Mouse (Mus musculus) adrenal gland, postnatal 36 days (tissue): ENCODE measurements at regions not wholly inside any gene's neighbourhood (a gene's known extent, or its start where the extent isn't known, plus 50 kb on each side); places are given as distances from the start of the nearest gene placed in this dataset.

Experiments used
- DNase-seq, 2 experiments: peaks; one replicate each; pipeline ENCODE4 v3.0.0; 2021; ENCODE audit warnings: mixed read lengths in 1 of 2

GRCm38 (mm10) chr3:128120647-128121440 is 224.7 kb upstream of the Fam241a start:
- no peak for DNase-seq

GRCm38 (mm10) chr3:128113209-128113608 is 217.1 kb upstream of the Fam241a start:
- no peak for DNase-seq

GRCm38 (mm10) chr3:128110406-128110805 is 214.3 kb upstream of the Fam241a start:
- DNase-seq = no peak

- DNase-seq = no peak
These were observed 208.4 kb upstream of the Fam241a start for GRCm38 (mm10) chr3:128104516-128104915.

GRCm38 (mm10) chr3:128093046-128093445 is 196.9 kb upstream of the Fam241a start:
- no peak for DNase-seq

GRCm38 (mm10) chr3:128088207-128088606 is 192.1 kb upstream of the Fam241a start:
- peak; percentile 13 to 18 for DNase-seq

GRCm38 (mm10) chr3:128087163-128087562 is 191.0 kb upstream of the Fam241a start:
- no peak for DNase-seq

- no peak for DNase-seq
These were observed 186.3 kb upstream of the Fam241a start for GRCm38 (mm10) chr3:128082463-128082862.

- no peak for DNase-seq
These were observed 185.3 kb upstream of the Fam241a start for GRCm38 (mm10) chr3:128081430-128081829.

GRCm38 (mm10) chr3:128067861-128068260 is 171.7 kb upstream of the Fam241a start:
- DNase-seq = no peak

- DNase-seq = no peak
These were observed 157.9 kb upstream of the Fam241a start for GRCm38 (mm10) chr3:128054031-128054430.

GRCm38 (mm10) chr3:128043709-128044108 is 147.6 kb upstream of the Fam241a start:
- DNase-seq = no peak

GRCm38 (mm10) chr3:128040407-128041115 is 144.4 kb upstream of the Fam241a start:
- no peak for DNase-seq

- no peak for DNase-seq
These were observed 143.1 kb upstream of the Fam241a start for GRCm38 (mm10) chr3:128039185-128039584.

- no peak for DNase-seq
These were observed 140.4 kb upstream of the Fam241a start for GRCm38 (mm10) chr3:128036538-128036937.

- DNase-seq = no peak
These were observed 134.2 kb upstream of the Fam241a start for GRCm38 (mm10) chr3:128030352-128030751.

GRCm38 (mm10) chr3:128029565-128029915 is 133.4 kb upstream of the Fam241a start:
- no peak for DNase-seq

- DNase-seq = no peak
These were observed 132.9 kb upstream of the Fam241a start for GRCm38 (mm10) chr3:128028856-128029564.

- DNase-seq = no peak
These were observed 128.7 kb upstream of the Fam241a start for GRCm38 (mm10) chr3:128024856-128025255.

- no peak for DNase-seq
These were observed 118.8 kb upstream of the Fam241a start for GRCm38 (mm10) chr3:128014909-128015308.

GRCm38 (mm10) chr3:128002905-128003641 is 106.9 kb upstream of the Fam241a start:
- DNase-seq = no peak

GRCm38 (mm10) chr3:128001924-128002501 is 105.9 kb upstream of the Fam241a start:
- peak; percentile 19 to 33 for DNase-seq
